In genomic region chr1:77410153-77410552, GRCm38 (mm10) we compare ENCODE assay signal across 19 mouse cellular contexts.
DNase-seq lines count a peak whose midpoint lies in the region; ATAC-seq and TF ChIP-seq lines count a peak whose summit lies in the region.
"Had no signal": no experiment of that assay in that cellular context is flagged by ENCODE, and none has a peak within 500 bp of the region (broad histone marks: within the 10 kb centered on the region; RNA-seq: fewer than 3 reads in every experiment).

No protein-coding gene starts in this region.

- H3K4me2 ChIP-seq in forebrain, embryonic 11.5 days (ENCODE audit: low read depth, low read length, severe bottlenecking): no peak overlapping the region
- H3K4me2 ChIP-seq in forebrain, embryonic 12.5 days: no peak overlapping the region
- H3K4me2 ChIP-seq in midbrain, postnatal 0 days (ENCODE audit: low read depth, low read length, poor library complexity, severe bottlenecking): no peak overlapping the region
- no peak overlapping the region for H3K4me2 ChIP-seq in hindbrain, postnatal 0 days (ENCODE audit: low read depth, low read length)
- H3K4me2 ChIP-seq: embryonic facial prominence, embryonic 13.5 days; liver, embryonic 11.5 days; lung, embryonic 15.5 days had no signal

- peaks cover 4% of the 10 kb centered on the region; the same call in 1 of the 2 replicates for H3K4me1 ChIP-seq in forebrain, embryonic 11.5 days (replicated peaks; ENCODE audit: control insufficient read depth, insufficient read depth, low read length)
- peaks cover 49% of the 10 kb centered on the region for H3K4me1 ChIP-seq in forebrain, embryonic 12.5 days
- no peaks in the 10 kb centered on the region for H3K4me1 ChIP-seq in midbrain, postnatal 0 days (ENCODE audit: insufficient read depth, low read length)
- H3K4me1 ChIP-seq in midbrain, embryonic 10.5 days: peaks cover 42% of the 10 kb centered on the region
- H3K4me1 ChIP-seq in hindbrain, postnatal 0 days (ENCODE audit: insufficient read depth, low read length): no peaks in the 10 kb centered on the region
- H3K4me1 ChIP-seq: lung, embryonic 15.5 days had no signal

- no peaks in the 10 kb centered on the region for H3K27me3 ChIP-seq in forebrain, embryonic 11.5 days (ENCODE audit: control insufficient read depth, insufficient read depth, low read length)
- H3K27me3 ChIP-seq in forebrain, embryonic 12.5 days: no peaks in the 10 kb centered on the region
- no peaks in the 10 kb centered on the region for H3K27me3 ChIP-seq in midbrain, postnatal 0 days (ENCODE audit: insufficient read depth, low read length)
- H3K27me3 ChIP-seq in midbrain, embryonic 10.5 days (ENCODE audit: low read depth, poor library complexity, severe bottlenecking): peaks cover 5% of the 10 kb centered on the region; the same call in 1 of the 2 replicates
- no peaks in the 10 kb centered on the region for H3K27me3 ChIP-seq in hindbrain, postnatal 0 days (ENCODE audit: insufficient read depth, low read length)
- H3K27me3 ChIP-seq: embryonic facial prominence, embryonic 13.5 days; lung, embryonic 15.5 days had no signal

- DNase-seq in forebrain, embryonic 11.5 days (ENCODE audit: low spot score): no peak
- peak; percentile 32 to 52 for DNase-seq in kidney, adult 8-10 months
- no peak for DNase-seq in kidney, adult 18-20 months
- peak; percentile 41 for DNase-seq in midbrain, postnatal 0 days (ENCODE audit: low spot score)
- DNase-seq in midbrain, embryonic 10.5 days (ENCODE audit: low spot score): no peak
- peak; percentile 33 for DNase-seq in hindbrain, postnatal 0 days (ENCODE audit: low spot score)
- no peak for DNase-seq in lung, adult 18-20 months
- DNase-seq: adrenal gland, postnatal 10 days; gastrocnemius, postnatal 36 days; retina, postnatal 1 day; thymus, adult 2 months had no signal

- ATAC-seq in forebrain, embryonic 11.5 days (replicated peaks; ENCODE audit: low FRiP score): 0 out of 2 replicates have a peak, but pooled peaks have one; percentile 18
- no peak for ATAC-seq in forebrain, embryonic 12.5 days (ENCODE audit: low FRiP score)
- no peak for ATAC-seq in midbrain, postnatal 0 days (ENCODE audit: low FRiP score)
- peak; percentile 68 for ATAC-seq in hindbrain, postnatal 0 days
- ATAC-seq: intestine, embryonic 16.5 days had no signal

- WGBS in forebrain, embryonic 11.5 days: 66% methylated on average over 3 of the region's 3 CpGs
- 63% methylated on average over 3 of the region's 3 CpGs for WGBS in forebrain, embryonic 12.5 days
- WGBS in midbrain, postnatal 0 days: 61% methylated on average over 3 of the region's 3 CpGs
- 79% methylated on average over 3 of the region's 3 CpGs for WGBS in midbrain, embryonic 10.5 days
- 31% methylated on average over 3 of the region's 3 CpGs for WGBS in hindbrain, postnatal 0 days

- TF ChIP-seq CTCF in midbrain, postnatal 0 days (IDR thresholded peaks at IDR 0.05): no peak
- TF ChIP-seq CTCF in hindbrain, postnatal 0 days (IDR thresholded peaks at IDR 0.05; ENCODE audit: low read depth): no peak

- no peaks in the 10 kb centered on the region for H3K36me3 ChIP-seq in forebrain, embryonic 11.5 days (ENCODE audit: control insufficient read depth, insufficient read depth, low read length)
- no peaks in the 10 kb centered on the region for H3K36me3 ChIP-seq in forebrain, embryonic 12.5 days (replicated peaks)
- H3K36me3 ChIP-seq in midbrain, postnatal 0 days (ENCODE audit: insufficient read depth, low read length): no peaks in the 10 kb centered on the region
- no peaks in the 10 kb centered on the region for H3K36me3 ChIP-seq in midbrain, embryonic 10.5 days
- no peaks in the 10 kb centered on the region for H3K36me3 ChIP-seq in hindbrain, postnatal 0 days (ENCODE audit: insufficient read depth, low read length)
- H3K36me3 ChIP-seq: G1E; heart, embryonic 10.5 days; lung, embryonic 15.5 days had no signal

- H3K9me3 ChIP-seq in forebrain, embryonic 11.5 days (ENCODE audit: control insufficient read depth, low read length): no peaks in the 10 kb centered on the region
- no peaks in the 10 kb centered on the region for H3K9me3 ChIP-seq in forebrain, embryonic 12.5 days
- H3K9me3 ChIP-seq in midbrain, postnatal 0 days (ENCODE audit: low read length): no peaks in the 10 kb centered on the region
- H3K9me3 ChIP-seq in midbrain, embryonic 10.5 days (replicated peaks): no peaks in the 10 kb centered on the region
- no peaks in the 10 kb centered on the region for H3K9me3 ChIP-seq in hindbrain, postnatal 0 days (ENCODE audit: low read length)
- H3K9me3 ChIP-seq: embryonic facial prominence, embryonic 13.5 days; heart, embryonic 10.5 days; lung, embryonic 15.5 days had no signal

- no peak overlapping the region for H3K4me3 ChIP-seq in forebrain, embryonic 11.5 days (ENCODE audit: low read depth, low read length)
- no peak overlapping the region for H3K4me3 ChIP-seq in forebrain, embryonic 12.5 days (replicated peaks)
- H3K4me3 ChIP-seq in midbrain, postnatal 0 days (ENCODE audit: low read depth, low read length): no peak overlapping the region
- H3K4me3 ChIP-seq in midbrain, embryonic 10.5 days: no peak overlapping the region
- H3K4me3 ChIP-seq in hindbrain, postnatal 0 days (ENCODE audit: low read length): no peak overlapping the region
- H3K4me3 ChIP-seq: embryonic facial prominence, embryonic 13.5 days; heart, embryonic 10.5 days; lung, embryonic 15.5 days; myocyte had no signal

- no peak overlapping the region for H3K27ac ChIP-seq in forebrain, embryonic 11.5 days (ENCODE audit: low read depth, low read length)
- no peak overlapping the region for H3K27ac ChIP-seq in forebrain, embryonic 12.5 days
- H3K27ac ChIP-seq in midbrain, postnatal 0 days (ENCODE audit: low read depth, low read length): no peak overlapping the region
- H3K27ac ChIP-seq in midbrain, embryonic 10.5 days (replicated peaks): no peak overlapping the region
- no peak overlapping the region for H3K27ac ChIP-seq in hindbrain, postnatal 0 days
- H3K27ac ChIP-seq: embryonic facial prominence, embryonic 13.5 days; heart, embryonic 10.5 days; lung, embryonic 15.5 days had no signal

- H3K9ac ChIP-seq in forebrain, embryonic 11.5 days (ENCODE audit: low read length): no peak overlapping the region
- no peak overlapping the region for H3K9ac ChIP-seq in forebrain, embryonic 12.5 days
- H3K9ac ChIP-seq in midbrain, postnatal 0 days (replicated peaks; ENCODE audit: low read length, poor library complexity, severe bottlenecking): no peak overlapping the region
- no peak overlapping the region for H3K9ac ChIP-seq in hindbrain, postnatal 0 days (replicated peaks; ENCODE audit: low read length)
- H3K9ac ChIP-seq: embryonic facial prominence, embryonic 13.5 days; lung, embryonic 15.5 days had no signal

Comparison
In these comparisons a context has a peak if more than half of its experiments do, and no peak if none do; other contexts are left out.
1. ATAC-seq: peak in forebrain, embryonic 11.5 days (single experiment) and hindbrain, postnatal 0 days (single experiment); none in forebrain, embryonic 12.5 days (single experiment) and midbrain, postnatal 0 days (single experiment).
2. DNase-seq: peak in kidney, adult 8-10 months (2 of 2), midbrain, postnatal 0 days (single experiment) and hindbrain, postnatal 0 days (single experiment); none in forebrain, embryonic 11.5 days (single experiment), kidney, adult 18-20 months (single experiment), midbrain, embryonic 10.5 days (single experiment) and lung, adult 18-20 months (0 of 2).